Mouse (Mus musculus): ENCODE measurements around the gene Nrip2.

GRCm38 (mm10) chr6:128432356-128432915, 33.3 kb downstream of the Nrip2 start:
- TF ChIP-seq CTCF (IDR thresholded peaks at IDR 0.05; ENCODE audit: borderline replicate concordance, control insufficient read depth, extremely low read depth, insufficient read depth, low read length, poor library complexity) (no peak), POLR2A (IDR thresholded peaks at IDR 0.05; ENCODE audit: control insufficient read depth, extremely low read depth, insufficient read depth, low read length, poor library complexity) (no peak)
